In genomic region chr12:83370221-83370620, GRCm38 (mm10) we compare ENCODE assay signal across 23 mouse cellular contexts.
A peak's percentile ranks its signal among the peaks of the same experiment; 100 is the strongest.
DNase-seq lines count a peak whose midpoint lies in the region; ATAC-seq and TF ChIP-seq lines count a peak whose summit lies in the region.
"Had no signal": no experiment of that assay in that cellular context is flagged by ENCODE, and none has a peak within 500 bp of the region (broad histone marks: within the 10 kb centered on the region; RNA-seq: fewer than 3 reads in every experiment).

No protein-coding gene starts in this region.

- H3K36me3 ChIP-seq in heart, embryonic 10.5 days, result peaks cover 23% of the 10 kb centered on the region
- no peaks in the 10 kb centered on the region for H3K36me3 ChIP-seq in liver, embryonic 11.5 days (ENCODE audit: control insufficient read depth, insufficient read depth, low read length)
- H3K36me3 ChIP-seq in liver, postnatal 0 days (replicated peaks; ENCODE audit: insufficient read depth, low read length), result 0 out of 2 replicates have a peak, but pooled peaks cover 5% of the 10 kb centered on the region
- H3K36me3 ChIP-seq in kidney, embryonic 16.5 days (ENCODE audit: insufficient read depth, low read length), result peaks cover 8% of the 10 kb centered on the region; the same call in 1 of the 2 replicates
- H3K36me3 ChIP-seq: embryonic facial prominence, embryonic 13.5 days; hindbrain, embryonic 12.5 days; limb, embryonic 13.5 days had no signal

- H3K4me2 ChIP-seq in liver, embryonic 11.5 days, result no peak overlapping the region
- H3K4me2 ChIP-seq in liver, postnatal 0 days (ENCODE audit: low read depth, low read length), result no peak overlapping the region
- no peak overlapping the region for H3K4me2 ChIP-seq in kidney, embryonic 16.5 days (replicated peaks; ENCODE audit: low read depth, low read length)
- H3K4me2 ChIP-seq: embryonic facial prominence, embryonic 13.5 days; heart, embryonic 12.5 days; hindbrain, embryonic 12.5 days; limb, embryonic 13.5 days; lung, embryonic 14.5 days; midbrain, embryonic 11.5 days had no signal

- no peak overlapping the region for H3K27ac ChIP-seq in heart, embryonic 10.5 days
- H3K27ac ChIP-seq in liver, embryonic 11.5 days (ENCODE audit: low read depth, low read length), result 0 out of 2 replicates have a peak overlapping the region, but pooled peaks have one; percentile 26
- H3K27ac ChIP-seq in liver, postnatal 0 days (ENCODE audit: low read depth), result peak overlapping the region; percentile 39; the same call in 1 of the 2 replicates
- H3K27ac ChIP-seq in kidney, embryonic 16.5 days (ENCODE audit: low read length), result no peak overlapping the region
- H3K27ac ChIP-seq: embryonic facial prominence, embryonic 13.5 days; hindbrain, embryonic 12.5 days; limb, embryonic 13.5 days had no signal

- no peak overlapping the region for H3K4me3 ChIP-seq in heart, embryonic 10.5 days
- H3K4me3 ChIP-seq in liver, embryonic 11.5 days (ENCODE audit: low read depth, low read length), result no peak overlapping the region
- no peak overlapping the region for H3K4me3 ChIP-seq in liver, postnatal 0 days (ENCODE audit: low read depth, low read length)
- H3K4me3 ChIP-seq in kidney, embryonic 16.5 days (ENCODE audit: low read length), result no peak overlapping the region
- H3K4me3 ChIP-seq: embryonic facial prominence, embryonic 13.5 days; heart, embryonic 12.5 days; hindbrain, embryonic 12.5 days; limb, embryonic 13.5 days had no signal

- TF ChIP-seq CTCF in liver, postnatal 0 days (IDR thresholded peaks at IDR 0.05; ENCODE audit: low read depth), result no peak

- peaks cover 27% of the 10 kb centered on the region for H3K4me1 ChIP-seq in heart, embryonic 10.5 days
- H3K4me1 ChIP-seq in liver, embryonic 11.5 days (replicated peaks; ENCODE audit: control insufficient read depth, insufficient read depth, low read length), result peaks cover 41% of the 10 kb centered on the region
- H3K4me1 ChIP-seq in liver, postnatal 0 days (ENCODE audit: insufficient read depth), result peaks cover 24% of the 10 kb centered on the region
- H3K4me1 ChIP-seq in kidney, embryonic 16.5 days (ENCODE audit: insufficient read depth, low read length), result no peaks in the 10 kb centered on the region
- H3K4me1 ChIP-seq: embryonic facial prominence, embryonic 13.5 days; limb, embryonic 13.5 days had no signal

- H3K27me3 ChIP-seq in heart, embryonic 10.5 days (ENCODE audit: insufficient read depth, poor library complexity, severe bottlenecking), result no peaks in the 10 kb centered on the region
- no peaks in the 10 kb centered on the region for H3K27me3 ChIP-seq in liver, embryonic 11.5 days (replicated peaks; ENCODE audit: control insufficient read depth, insufficient read depth, low read length)
- H3K27me3 ChIP-seq in liver, postnatal 0 days (ENCODE audit: insufficient read depth, low read length), result no peaks in the 10 kb centered on the region
- no peaks in the 10 kb centered on the region for H3K27me3 ChIP-seq in kidney, embryonic 16.5 days (ENCODE audit: insufficient read depth, low read length)
- H3K27me3 ChIP-seq: embryonic facial prominence, embryonic 13.5 days; heart, embryonic 12.5 days; hindbrain, embryonic 12.5 days; limb, embryonic 13.5 days had no signal

- WGBS in heart, embryonic 10.5 days, result 86% methylated on average over 11 of the region's 11 CpGs
- WGBS in liver, embryonic 11.5 days, result 77% methylated on average over 11 of the region's 11 CpGs
- WGBS in liver, postnatal 0 days (ENCODE audit: insufficient replicate concordance), result 76% methylated on average over 11 of the region's 11 CpGs
- WGBS in kidney, embryonic 16.5 days, result 82% methylated on average over 11 of the region's 11 CpGs

- ATAC-seq in liver, embryonic 11.5 days (replicated peaks; ENCODE audit: low FRiP score), result peak; percentile 91
- peak; percentile 84 for ATAC-seq in liver, postnatal 0 days
- ATAC-seq in kidney, embryonic 16.5 days (ENCODE audit: low FRiP score, low TSS enrichment), result no peak; the same call in 1 of the 2 replicates
- ATAC-seq: forebrain, embryonic 14.5 days; inflammation-experienced regulatory T-cells, adult 6 months had no signal

- intact Hi-C loops in left cerebral cortex, postnatal 4 days (cut with DNase I), result no loop called here

- peak; percentile 95 for TF ChIP-seq EP300 in liver, postnatal 0 days (IDR thresholded peaks at IDR 0.05; ENCODE audit: low read depth)

- no peak overlapping the region for H3K9ac ChIP-seq in liver, embryonic 11.5 days (ENCODE audit: low read depth, low read length)
- H3K9ac ChIP-seq in liver, postnatal 0 days (replicated peaks), result no peak overlapping the region
- H3K9ac ChIP-seq in kidney, embryonic 16.5 days (replicated peaks; ENCODE audit: low read length), result no peak overlapping the region
- H3K9ac ChIP-seq: embryonic facial prominence, embryonic 13.5 days; heart, embryonic 12.5 days; hindbrain, embryonic 12.5 days; limb, embryonic 13.5 days; lung, embryonic 14.5 days had no signal

- H3K9me3 ChIP-seq in heart, embryonic 10.5 days, result no peaks in the 10 kb centered on the region
- no peaks in the 10 kb centered on the region for H3K9me3 ChIP-seq in liver, embryonic 11.5 days (ENCODE audit: control insufficient read depth, low read length)
- H3K9me3 ChIP-seq in liver, postnatal 0 days (ENCODE audit: low read length), result peaks cover 2% of the 10 kb centered on the region; the same call in 1 of the 2 replicates
- H3K9me3 ChIP-seq in kidney, embryonic 16.5 days (ENCODE audit: low read length), result no peaks in the 10 kb centered on the region
- H3K9me3 ChIP-seq: embryonic facial prominence, embryonic 13.5 days; heart, embryonic 12.5 days had no signal

- peak; percentile 81 for DNase-seq in heart, embryonic 10.5 days (ENCODE audit: low spot score)
- no peak for DNase-seq in heart, adult 9 months (ENCODE audit: low spot score in 2 of 2)
- DNase-seq in c-Kit-positive CD71-positive TER-119-negative erythroid progenitor cells, embryonic 14.5 days (ENCODE audit: low read depth), result peak; percentile 67
- DNase-seq in liver, embryonic 11.5 days (ENCODE audit: low spot score), result no peak
- peak; percentile 38 for DNase-seq in liver, postnatal 0 days
- DNase-seq in left cerebral cortex, postnatal 4 days, result no peak
- DNase-seq in lung, postnatal 4 days, result no peak
- DNase-seq: adrenal gland, postnatal 14 days; cerebellum, adult 11-12 months; cerebellum, postnatal 25 days; embryo, embryonic 11 days; heart, postnatal 14 days; kidney, postnatal 10 days; lung, postnatal 36 days had no signal

Comparison
In these comparisons a context has a peak if more than half of its experiments do, and no peak if none do; other contexts are left out.
1. DNase-seq: peak in heart, embryonic 10.5 days (single experiment), c-Kit-positive CD71-positive TER-119-negative erythroid progenitor cells, embryonic 14.5 days (single experiment) and liver, postnatal 0 days (single experiment); none in heart, adult 9 months (0 of 2), liver, embryonic 11.5 days (single experiment), left cerebral cortex, postnatal 4 days (single experiment) and lung, postnatal 4 days (0 of 2).
2. H3K27ac ChIP-seq: peak in liver, embryonic 11.5 days (single experiment) and liver, postnatal 0 days (single experiment); none in heart, embryonic 10.5 days (single experiment) and kidney, embryonic 16.5 days (single experiment).